Mouse (Mus musculus) granulocyte monocyte progenitor cell, adult 5-6 weeks (primary cell): ENCODE results near the gene Foxred2. TPM values are rescaled to one million over a fixed set of nuclear protein-coding genes. Genes with fewer than 3 reads are reported as not detected.
A peak's percentile ranks its signal among the peaks of the same experiment; 100 is the strongest.

Source experiments
- ATAC-seq: replicated peaks from 2 replicates; pipeline ENCODE4 v1.8.0; 2016; ENCODE audit warnings: mild to moderate bottlenecking, moderate TSS enrichment, inconsistent platforms; ENCODE audit not compliant: poor library complexity, severe bottlenecking
- total RNA-seq, 2 experiments: library from RNA; stranded (forward) in 1 of 2; stranded (reverse) in 1 of 2; fragments of 200-712, 200-1000 nt in 1 of 2; fragments of >200 nt in 1 of 2; fragmentation: Nextera tagmentation in 1 of 2; gene quantifications; 2 replicates each; pipeline ENCODE4 v1.2.3; 2014 to 2017

The Foxred2 gene
- total RNA-seq, 2 experiments from 2014 or later: 10.1 to 18.5 TPM

GRCm38 (mm10) chr15:77952921-77953320 lies 3.6 kb downstream of the Foxred2 start:
- no peak for ATAC-seq

GRCm38 (mm10) chr15:77949061-77949460 lies 7.5 kb downstream of the Foxred2 start:
- no peak for ATAC-seq

GRCm38 (mm10) chr15:77945711-77946110 lies 10.8 kb downstream of the Foxred2 start:
- peak; percentile 98 for ATAC-seq

- no peak for ATAC-seq
Observed at GRCm38 (mm10) chr15:77941563-77941962, 15.0 kb downstream of the Foxred2 start.

- ATAC-seq: no peak
Observed at GRCm38 (mm10) chr15:77938516-77938915, 18.0 kb downstream of the Foxred2 start.

- no peak for ATAC-seq
Observed at GRCm38 (mm10) chr15:77935673-77936375, 20.7 kb downstream of the Foxred2 start.

- no peak for ATAC-seq
Observed at GRCm38 (mm10) chr15:77934968-77935367, 21.6 kb downstream of the Foxred2 start.

- peak; percentile 30 for ATAC-seq
Observed at GRCm38 (mm10) chr15:77934326-77934725, 22.2 kb downstream of the Foxred2 start.

- ATAC-seq: peak; percentile 45
Observed at GRCm38 (mm10) chr15:77933770-77934169, 22.8 kb downstream of the Foxred2 start.

GRCm38 (mm10) chr15:77933222-77933621 lies 23.3 kb downstream of the Foxred2 start:
- no peak for ATAC-seq

- peak; percentile 40 for ATAC-seq
Observed at GRCm38 (mm10) chr15:77931689-77932016, 24.9 kb downstream of the Foxred2 start.

GRCm38 (mm10) chr15:77930986-77931688 lies 25.4 kb downstream of the Foxred2 start:
- no peak for ATAC-seq

GRCm38 (mm10) chr15:77929804-77930203 lies 26.7 kb downstream of the Foxred2 start:
- ATAC-seq: no peak

- peak; percentile 79 for ATAC-seq
Observed at GRCm38 (mm10) chr15:77928673-77929331, 27.7 kb downstream of the Foxred2 start, which contains the start of gene Txn2. Gene Txn2 (minus strand): TSS chr15:77929006.

GRCm38 (mm10) chr15:77928091-77928490 lies 28.4 kb downstream of the Foxred2 start:
- ATAC-seq: no peak

- no peak for ATAC-seq
Observed at GRCm38 (mm10) chr15:77926921-77927320, 29.6 kb downstream of the Foxred2 start.

GRCm38 (mm10) chr15:77925195-77925594 lies 31.3 kb downstream of the Foxred2 start:
- no peak for ATAC-seq

- no peak for ATAC-seq
Observed at GRCm38 (mm10) chr15:77923267-77924035, 33.1 kb downstream of the Foxred2 start.

GRCm38 (mm10) chr15:77922710-77923109 lies 33.8 kb downstream of the Foxred2 start:
- no peak for ATAC-seq

GRCm38 (mm10) chr15:77921636-77922035 lies 34.9 kb downstream of the Foxred2 start:
- no peak for ATAC-seq
